ENCODE assay signal across 26 mouse cellular contexts in the genomic region with DNA sequence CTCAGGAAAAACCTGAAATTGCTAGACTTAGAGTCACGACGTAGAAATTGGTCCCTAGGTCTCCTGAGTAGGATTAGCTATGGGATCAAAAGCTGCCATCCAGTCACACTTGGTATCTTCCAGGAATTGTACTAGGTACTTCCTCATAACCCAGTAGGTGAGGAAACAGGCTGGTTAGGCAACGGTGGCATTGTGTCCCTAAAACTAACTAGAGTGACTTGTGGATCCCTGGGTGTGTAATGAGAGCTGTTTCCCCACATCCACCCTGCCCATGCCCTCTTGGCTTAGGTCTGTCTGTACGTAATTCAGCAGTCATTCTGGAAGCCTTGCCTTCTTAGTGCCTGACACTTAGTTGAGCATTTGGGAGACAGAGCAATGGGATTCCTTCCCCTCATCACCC. TPM values are rescaled to one million over a fixed set of nuclear protein-coding genes. Genes with fewer than 3 reads are reported as not detected.
DNase-seq lines count a peak whose midpoint lies in the region; ATAC-seq and TF ChIP-seq lines count a peak whose summit lies in the region.
"Had no signal": no experiment of that assay in that cellular context is flagged by ENCODE, and none has a peak within 500 bp of the region (broad histone marks: within the 10 kb centered on the region; RNA-seq: fewer than 3 reads in every experiment).

No protein-coding gene starts in this region.

- H3K9ac ChIP-seq in lung, postnatal 0 days (replicated peaks; ENCODE audit: low read depth), result no peak overlapping the region
- H3K9ac ChIP-seq: embryonic facial prominence, embryonic 13.5 days; forebrain, embryonic 12.5 days; forebrain, embryonic 15.5 days; heart, embryonic 13.5 days; hindbrain, embryonic 12.5 days; hindbrain, embryonic 15.5 days had no signal

- no peaks in the 10 kb centered on the region for H3K27me3 ChIP-seq in lung, postnatal 0 days (replicated peaks; ENCODE audit: insufficient read depth, low read length)
- H3K27me3 ChIP-seq: embryonic facial prominence, embryonic 13.5 days; forebrain, embryonic 12.5 days; forebrain, embryonic 15.5 days; heart, embryonic 13.5 days; hindbrain, embryonic 12.5 days; hindbrain, embryonic 15.5 days had no signal

- no peak overlapping the region for H3K4me3 ChIP-seq in lung, postnatal 0 days (ENCODE audit: low read depth, low read length)
- no peak overlapping the region for H3K4me3 ChIP-seq in bone marrow macrophage, adult 2 months (ENCODE audit: insufficient read depth, low read length)
- no peak overlapping the region for H3K4me3 ChIP-seq in macrophage (ENCODE audit: inconsistent target)
- H3K4me3 ChIP-seq: embryonic facial prominence, embryonic 10.5 days; embryonic facial prominence, embryonic 13.5 days; erythroblast, embryonic 14.5 days; forebrain, embryonic 12.5 days; forebrain, embryonic 15.5 days; heart, adult 2 months; heart, embryonic 10.5 days; heart, embryonic 13.5 days; hindbrain, embryonic 12.5 days; hindbrain, embryonic 15.5 days had no signal

- H3K4me2 ChIP-seq in lung, postnatal 0 days (replicated peaks; ENCODE audit: low read depth, low read length), result no peak overlapping the region
- H3K4me2 ChIP-seq: embryonic facial prominence, embryonic 13.5 days; forebrain, embryonic 12.5 days; forebrain, embryonic 15.5 days; heart, embryonic 13.5 days; hindbrain, embryonic 12.5 days; hindbrain, embryonic 15.5 days had no signal

- H3K79me2 ChIP-seq in macrophage (ENCODE audit: inconsistent target), result peaks cover 34% of the 10 kb centered on the region

- no peaks in the 10 kb centered on the region for H3K36me3 ChIP-seq in lung, postnatal 0 days (ENCODE audit: insufficient read depth, low read length)
- peaks cover 17% of the 10 kb centered on the region; the same call in 1 of the 2 replicates for H3K36me3 ChIP-seq in macrophage (ENCODE audit: inconsistent target)
- H3K36me3 ChIP-seq: forebrain, embryonic 15.5 days; hindbrain, embryonic 15.5 days had no signal

- H3K9me3 ChIP-seq in lung, postnatal 0 days (ENCODE audit: low read length), result no peaks in the 10 kb centered on the region
- H3K9me3 ChIP-seq: embryonic facial prominence, embryonic 10.5 days; embryonic facial prominence, embryonic 13.5 days; forebrain, embryonic 12.5 days; forebrain, embryonic 15.5 days; heart, embryonic 10.5 days; heart, embryonic 13.5 days; hindbrain, embryonic 12.5 days; hindbrain, embryonic 15.5 days had no signal

- no peak overlapping the region for H3K27ac ChIP-seq in lung, postnatal 0 days (ENCODE audit: low read length)
- peak overlapping the region; percentile 55 for H3K27ac ChIP-seq in bone marrow macrophage, adult 2 months (ENCODE audit: insufficient read depth, low read depth, low read length)
- H3K27ac ChIP-seq in macrophage, result peak overlapping the region; percentile 79
- H3K27ac ChIP-seq: embryonic facial prominence, embryonic 10.5 days; embryonic facial prominence, embryonic 13.5 days; forebrain, embryonic 12.5 days; forebrain, embryonic 15.5 days; heart, adult 2 months; heart, embryonic 10.5 days; heart, embryonic 13.5 days; hindbrain, embryonic 12.5 days; hindbrain, embryonic 15.5 days had no signal

- peak; percentile 23 for DNase-seq in lung, postnatal 25 days (ENCODE audit: low spot score)
- DNase-seq in lung, postnatal 0 days (ENCODE audit: low spot score), result no peak
- DNase-seq in urinary bladder, postnatal 10 days (ENCODE audit: low spot score), result no peak
- no peak for DNase-seq in thymus, postnatal 0 days (ENCODE audit: low spot score)
- DNase-seq in cerebellum, postnatal 25 days, result no peak
- DNase-seq: adrenal gland, adult 8-10 months; cerebellum, adult 11 months; cerebellum, adult 2 months; cerebellum, adult 9-11 months; cerebellum, postnatal 36 days; embryo, embryonic 11 days; heart, postnatal 14 days; heart, postnatal 4 days had no signal

- ATAC-seq in lung, postnatal 0 days, result no peak
- ATAC-seq: CD4-positive, CD25-positive, alpha-beta regulatory T cell, adult 4 months; forebrain, embryonic 15.5 days had no signal

- peaks cover 15% of the 10 kb centered on the region for H3K4me1 ChIP-seq in lung, postnatal 0 days (ENCODE audit: insufficient read depth, low read depth, low read length)
- H3K4me1 ChIP-seq in bone marrow macrophage, adult 2 months (ENCODE audit: control insufficient read depth, insufficient read depth, low read length), result peaks cover 49% of the 10 kb centered on the region

- 79% methylated on average over 4 of the region's 4 CpGs for WGBS in lung, postnatal 0 days
- 50% methylated on average over 4 of the region's 4 CpGs for WGBS in macrophage (ENCODE audit: missing documents)

- TF ChIP-seq POLR2A in bone marrow macrophage, adult 2 months (IDR thresholded peaks at IDR 0.05; ENCODE audit: borderline replicate concordance, low read depth, low read length), result no peak

- TF ChIP-seq EP300 in lung, postnatal 0 days (IDR thresholded peaks at IDR 0.05), result no peak

- TF ChIP-seq CTCF in lung, postnatal 0 days (IDR thresholded peaks at IDR 0.05), result no peak
- no peak for TF ChIP-seq CTCF in bone marrow macrophage, adult 2 months (IDR thresholded peaks at IDR 0.05; ENCODE audit: low read depth, low read length)

RNA-seq across cellular contexts. Expression of a gene that starts 5.9 kb away (rescaled TPM):
- 36.2 and 36.5 TPM in 2 replicates for polyA plus RNA-seq in lung, postnatal 0 days (2015; fragmentation: Nextera tagmentation; extraction: Ambion mirVana)
- 100 and 103 TPM in 2 replicates for polyA plus RNA-seq in bone marrow macrophage, adult 2 months (2012; ENCODE audit: insufficient read depth, insufficient read length, missing spikeins)
- 10 to 100 TPM in 15 of 26 experiments, 1 to 10 TPM in 11; 1.0 to 51.2 (median 11.9) TPM for total RNA-seq in macrophage (2018; cell fraction: chromatin; rRNA removed)
- total RNA-seq in macrophage (2018; cell fraction: cytosol; rRNA removed), result 100 to 1,000 TPM in 22 of 26 experiments, 10 to 100 TPM in 4; 59.2 to 274 (median 187) TPM
- 100 to 1,000 TPM in 11 of 26 experiments, 10 to 100 TPM in 14, 1 to 10 TPM in 1; 7.5 to 190 (median 90.8) TPM for total RNA-seq in macrophage (2018; cell fraction: nucleus; rRNA removed)
- 125 to 195 TPM (median 135 TPM) in 3 replicates for polyA plus RNA-seq in macrophage (2018)
- polyA plus RNA-seq in thymus, postnatal 0 days (2015; fragmentation: Nextera tagmentation; extraction: Ambion mirVana), result 20.5 and 21.3 TPM in 2 replicates

RNA-seq across cellular contexts. Expression of a gene that starts 48.1 kb away (rescaled TPM):
- polyA plus RNA-seq in lung, postnatal 0 days (2015; fragmentation: Nextera tagmentation; extraction: Ambion mirVana), result 13.1 and 14.9 TPM in 2 replicates
- polyA plus RNA-seq in bone marrow macrophage, adult 2 months (2012; ENCODE audit: insufficient read depth, insufficient read length, missing spikeins), result 12.6 and 14.8 TPM in 2 replicates
- total RNA-seq in macrophage (2018; cell fraction: chromatin; rRNA removed), result 100 to 1,000 TPM in 1 of 26 experiments, 10 to 100 TPM in 25; 22.0 to 116 (median 41.8) TPM
- total RNA-seq in macrophage (2018; cell fraction: cytosol; rRNA removed), result 10 to 100 TPM; 22.3 to 51.1 (median 30.6) TPM
- total RNA-seq in macrophage (2018; cell fraction: nucleus; rRNA removed), result 10 to 100 TPM; 29.4 to 62.6 (median 40.1) TPM
- polyA plus RNA-seq in macrophage (2018), result 14.1 to 25.5 TPM (median 17.6 TPM) in 3 replicates
- polyA plus RNA-seq in thymus, postnatal 0 days (2015; fragmentation: Nextera tagmentation; extraction: Ambion mirVana), result 14.7 and 15.1 TPM in 2 replicates
